Mouse (Mus musculus) heart, embryonic 10.5 days (tissue): Measurements from ENCODE around the gene Dmrt1. TPM values are rescaled to one million over a fixed set of nuclear protein-coding genes. Genes with fewer than 3 reads are reported as not detected.
A peak's percentile ranks its signal among the peaks of the same experiment; 100 is the strongest.
"Not testable (repeated sequence)": the region's sequence is repeated elsewhere in the genome, so short reads cannot be mapped to it uniquely, and the experiment has no call there.

Source experiments
- DNase-seq: peaks from one replicate; pipeline ENCODE4 v3.0.0-alpha.2; 2017; ENCODE audit warnings: low spot score
- H3K27ac ChIP-seq: fragments of 300-500 bp; sonication (generic); 2 replicates; pipeline ENCODE4 v1.5.1; 2016; ENCODE audit warnings: mild to moderate bottlenecking
- H3K27me3 ChIP-seq: fragments of 300-500 bp; sonication (generic); 2 replicates; pipeline ENCODE4 v1.6.1; 2016; ENCODE audit warnings: mild to moderate bottlenecking; ENCODE audit not compliant: poor library complexity, insufficient read depth, severe bottlenecking
- H3K36me3 ChIP-seq: fragments of 300-500 bp; sonication (generic); 2 replicates; pipeline ENCODE4 v1.6.1; 2016; ENCODE audit warnings: mild to moderate bottlenecking, moderate library complexity
- H3K4me1 ChIP-seq: fragments of 300-500 bp; sonication (generic); 2 replicates; pipeline ENCODE4 v1.6.1; 2016; ENCODE audit warnings: mild to moderate bottlenecking
- H3K4me3 ChIP-seq: fragments of 300-500 bp; sonication (generic); 2 replicates; pipeline ENCODE4 v1.5.1; 2016; ENCODE audit warnings: mild to moderate bottlenecking, moderate library complexity
- H3K9me3 ChIP-seq: fragments of 300-500 bp; sonication (generic); 2 replicates; pipeline ENCODE4 v1.6.1; 2016; ENCODE audit warnings: mild to moderate bottlenecking, moderate library complexity
- WGBS: fragments of 180-500 bp; shearing (Covaris S2); methylation state at CpG from one replicate; pipeline ENCODE4 v1.1.7; 2016; 5-methylcytosine and 5-hydroxymethylcytosine counted together
- polyA plus RNA-seq: library from polyadenylated mRNA; unstranded; fragments of >200 nt; fragmentation: Nextera tagmentation; extraction: Ambion mirVana; gene quantifications from 2 replicates; pipeline ENCODE4 v1.2.1, GENCODE M21; 2016

Gene Dmrt1
- polyA plus RNA-seq, result not detected in 2 replicates

DNA sequence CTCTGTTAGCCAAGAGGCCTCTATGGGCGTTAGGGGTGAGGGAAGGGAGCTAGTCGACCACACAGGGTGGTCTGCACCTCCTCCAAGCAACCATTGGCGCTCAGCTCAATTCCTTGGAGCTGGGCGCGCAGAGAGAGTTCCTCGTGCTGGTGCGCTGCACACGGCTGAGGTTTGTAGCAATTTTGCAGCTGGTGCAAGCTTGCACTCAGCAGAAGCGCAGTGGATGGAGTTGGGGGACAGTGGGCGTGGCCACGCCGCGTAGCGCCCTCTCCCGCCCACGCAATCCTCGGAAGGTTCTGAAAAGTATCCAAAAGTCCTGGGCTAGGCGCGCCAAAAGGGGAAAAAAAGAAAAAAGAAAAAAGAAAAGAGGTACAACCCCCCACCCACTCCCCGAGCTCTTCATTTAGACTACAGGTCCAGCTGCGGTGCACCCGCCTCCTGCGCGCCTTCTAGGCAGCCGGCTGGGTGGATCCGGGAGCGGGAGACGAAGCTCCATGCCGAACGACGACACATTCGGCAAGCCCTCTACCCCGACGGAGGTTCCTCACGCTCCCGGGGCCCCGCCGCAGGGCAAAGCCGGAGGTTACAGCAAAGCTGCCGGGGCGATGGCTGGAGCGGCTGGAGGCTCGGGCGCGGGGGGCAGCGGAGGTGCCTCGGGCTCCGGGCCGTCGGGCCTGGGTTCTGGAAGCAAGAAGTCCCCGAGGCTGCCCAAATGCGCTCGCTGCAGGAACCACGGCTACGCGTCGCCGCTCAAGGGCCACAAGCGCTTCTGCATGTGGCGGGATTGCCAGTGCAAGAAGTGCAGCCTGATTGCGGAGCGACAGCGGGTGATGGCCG, at the start of gene Dmrt1:
TSS of gene Dmrt1 (plus strand) at position 259 of the 837 bp plus-strand sequence.
- Histone ChIP-seq H3K4me1 (peaks cover 22% of the 10 kb centered on the region), H3K4me3 (peak within 1 kb of the TSS; percentile 56), H3K27ac (peak within 1 kb of the TSS; percentile 31; the same call in 1 of the 2 replicates), H3K9me3 (no peaks in the 10 kb centered on the region), H3K36me3 (no peaks in the 10 kb centered on the region), H3K27me3 (peaks cover 81% of the 10 kb centered on the region)
- DNase-seq, result no peak
- WGBS, result under 1% methylated on average over 64 of the region's 64 CpGs

DNA sequence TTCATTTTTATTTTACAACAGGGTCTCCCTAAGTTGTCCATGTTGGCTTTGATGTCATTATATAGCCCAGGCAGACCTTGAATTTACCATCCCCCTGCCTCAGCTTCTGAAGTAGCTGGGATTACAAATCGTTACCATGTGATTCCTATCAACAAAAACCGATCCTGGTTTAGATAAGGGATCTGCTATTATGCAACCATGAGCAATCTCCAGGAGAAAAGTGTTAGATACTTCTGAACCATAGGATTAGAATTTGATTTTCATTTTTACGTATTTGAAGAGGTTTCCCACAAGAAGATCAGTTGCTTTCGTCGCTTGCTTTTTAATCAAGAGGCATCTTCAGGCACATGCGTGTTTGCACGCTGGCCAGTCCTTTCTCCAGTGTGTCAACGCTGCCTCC, 44.7 kb upstream of the Dmrt1 start:
- H3K4me1 ChIP-seq, result no peaks in the 10 kb centered on the region
- H3K36me3 ChIP-seq, result no peaks in the 10 kb centered on the region
- DNase-seq, result no peak
- no peak overlapping the region for H3K4me3 ChIP-seq
- H3K27me3 ChIP-seq, result no peaks in the 10 kb centered on the region
- H3K9me3 ChIP-seq, result no peaks in the 10 kb centered on the region
- 88% methylated on average over 8 of the region's 8 CpGs for WGBS
- no peak overlapping the region for H3K27ac ChIP-seq

GRCm38 (mm10) chr19:25461553-25462320, 43.7 kb upstream of the Dmrt1 start:
- no peaks in the 10 kb centered on the region for H3K4me1 ChIP-seq
- WGBS, result 83% methylated on average over 20 of the region's 20 CpGs
- H3K36me3 ChIP-seq, result no peaks in the 10 kb centered on the region
- DNase-seq, result no peak
- no peaks in the 10 kb centered on the region for H3K9me3 ChIP-seq
- H3K4me3 ChIP-seq, result no peak overlapping the region
- H3K27me3 ChIP-seq, result no peaks in the 10 kb centered on the region
- no peak overlapping the region for H3K27ac ChIP-seq

GRCm38 (mm10) chr19:25475806-25476205, 29.6 kb upstream of the Dmrt1 start:
- WGBS, result 58% methylated on average over 4 of the region's 4 CpGs
- not testable (repeated sequence) for H3K27me3 ChIP-seq, H3K9me3 ChIP-seq, H3K36me3 ChIP-seq, H3K4me1 ChIP-seq, DNase-seq, H3K4me3 ChIP-seq, H3K27ac ChIP-seq

DNA sequence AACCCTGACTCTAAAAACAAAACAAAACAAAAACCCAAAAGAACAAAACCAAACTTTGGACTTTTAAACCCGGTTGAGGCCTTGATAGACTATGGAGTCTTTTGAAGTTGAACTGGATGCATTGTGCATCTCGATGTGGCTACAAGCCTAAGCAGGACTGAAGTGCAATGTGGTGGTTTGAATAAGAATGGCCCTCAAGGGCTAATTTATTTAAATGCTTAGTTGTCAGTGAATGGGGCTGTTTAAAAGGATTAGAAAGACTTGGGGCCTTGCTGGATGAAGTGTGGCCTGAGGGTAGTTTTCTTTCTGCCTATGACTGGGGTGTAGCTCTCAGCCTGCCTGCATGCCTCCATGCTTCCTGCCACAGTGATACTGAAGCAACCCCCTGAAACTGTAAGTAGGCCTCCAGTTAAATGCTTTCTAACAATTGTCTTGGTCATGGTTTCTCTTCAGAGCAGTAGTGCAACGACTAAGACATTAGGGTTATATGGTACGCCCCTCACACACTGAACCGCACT, 26.2 kb upstream of the Dmrt1 start:
- Histone ChIP-seq H3K27ac (no peak overlapping the region), H3K4me3 (no peak overlapping the region), H3K27me3 (no peaks in the 10 kb centered on the region), H3K4me1 (no peaks in the 10 kb centered on the region), H3K9me3 (peaks cover 3% of the 10 kb centered on the region; the same call in 1 of the 2 replicates), H3K36me3 (no peaks in the 10 kb centered on the region)
- DNase-seq, result no peak
- 87% methylated on average over 5 of the region's 5 CpGs for WGBS

GRCm38 (mm10) chr19:25480820-25481219, 24.6 kb upstream of the Dmrt1 start:
- H3K36me3 ChIP-seq, result no peaks in the 10 kb centered on the region
- no peak for DNase-seq
- H3K9me3 ChIP-seq, result peaks cover 3% of the 10 kb centered on the region; the same call in 1 of the 2 replicates
- 85% methylated on average over 6 of the region's 6 CpGs for WGBS
- H3K4me3 ChIP-seq, result no peak overlapping the region
- H3K27ac ChIP-seq, result no peak overlapping the region
- peaks cover 3% of the 10 kb centered on the region; the same call in 1 of the 2 replicates for H3K27me3 ChIP-seq
- H3K4me1 ChIP-seq, result no peaks in the 10 kb centered on the region

GRCm38 (mm10) chr19:25486561-25486960, 18.9 kb upstream of the Dmrt1 start:
- H3K4me3 ChIP-seq, result peak overlapping the region; percentile 45
- 11% methylated on average over 14 of the region's 14 CpGs for WGBS

DNA sequence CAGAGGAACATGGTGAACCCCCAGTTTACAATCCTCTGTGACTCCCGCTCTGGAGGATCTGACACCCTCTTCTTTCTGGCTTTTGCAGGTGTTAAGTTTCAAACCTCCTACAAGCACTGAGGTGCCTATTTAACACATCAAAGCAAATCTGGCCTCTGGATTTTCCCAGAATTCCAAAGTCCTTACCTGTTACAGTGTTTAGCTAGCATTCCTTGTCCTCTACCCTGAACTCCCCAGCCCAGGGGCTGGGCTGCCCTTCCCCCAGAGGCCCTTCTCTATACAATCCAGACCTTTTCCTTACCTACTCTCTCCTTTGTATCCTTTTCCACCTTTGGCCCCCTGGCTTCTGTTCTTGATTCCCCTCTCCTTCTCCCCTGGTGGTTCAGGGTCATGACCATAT, 18.1 kb upstream of the Dmrt1 start:
- no peak overlapping the region for H3K4me3 ChIP-seq
- peaks cover 39% of the 10 kb centered on the region for H3K27me3 ChIP-seq
- no peaks in the 10 kb centered on the region for H3K9me3 ChIP-seq
- H3K36me3 ChIP-seq, result no peaks in the 10 kb centered on the region
- 51% methylated on average over 1 of the region's 1 CpGs for WGBS
- no peak for DNase-seq
- peaks cover 8% of the 10 kb centered on the region for H3K4me1 ChIP-seq
- H3K27ac ChIP-seq, result no peak overlapping the region

More at GRCm38 (mm10) chr19:25486561-25486960, 18.9 kb upstream of the Dmrt1 start:
- Histone ChIP-seq H3K27me3 (peaks cover 39% of the 10 kb centered on the region), H3K4me1 (peaks cover 8% of the 10 kb centered on the region), H3K36me3 (no peaks in the 10 kb centered on the region), H3K9me3 (no peaks in the 10 kb centered on the region), H3K27ac (peak overlapping the region; percentile 26; the same call in 1 of the 2 replicates)
- DNase-seq, result no peak

DNA sequence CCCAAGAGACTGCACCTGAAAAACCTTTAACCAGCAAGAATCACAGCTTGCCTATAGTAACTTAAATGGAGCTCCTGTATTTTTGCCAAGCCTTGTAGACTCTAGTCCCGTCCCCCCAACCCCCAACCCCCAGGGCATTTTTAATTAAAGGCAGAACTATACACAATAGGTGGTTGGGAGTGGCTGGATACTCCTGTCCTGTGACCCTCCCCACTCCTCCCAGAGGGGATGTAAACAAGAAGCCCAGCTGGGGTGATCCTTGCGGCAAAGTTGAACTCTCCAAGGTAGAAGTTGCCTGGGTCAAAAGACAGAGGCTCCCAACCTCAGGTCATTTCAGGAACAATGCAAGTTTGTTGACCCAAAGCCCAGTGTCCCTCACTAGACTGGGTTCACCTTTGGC, 16.9 kb upstream of the Dmrt1 start:
- H3K9me3 ChIP-seq, result no peaks in the 10 kb centered on the region
- H3K27ac ChIP-seq, result no peak overlapping the region
- no peak overlapping the region for H3K4me3 ChIP-seq
- no peaks in the 10 kb centered on the region for H3K36me3 ChIP-seq
- 22% methylated on average over 2 of the region's 2 CpGs for WGBS
- peaks cover 39% of the 10 kb centered on the region for H3K27me3 ChIP-seq
- peaks cover 8% of the 10 kb centered on the region for H3K4me1 ChIP-seq
- DNase-seq, result no peak

DNA sequence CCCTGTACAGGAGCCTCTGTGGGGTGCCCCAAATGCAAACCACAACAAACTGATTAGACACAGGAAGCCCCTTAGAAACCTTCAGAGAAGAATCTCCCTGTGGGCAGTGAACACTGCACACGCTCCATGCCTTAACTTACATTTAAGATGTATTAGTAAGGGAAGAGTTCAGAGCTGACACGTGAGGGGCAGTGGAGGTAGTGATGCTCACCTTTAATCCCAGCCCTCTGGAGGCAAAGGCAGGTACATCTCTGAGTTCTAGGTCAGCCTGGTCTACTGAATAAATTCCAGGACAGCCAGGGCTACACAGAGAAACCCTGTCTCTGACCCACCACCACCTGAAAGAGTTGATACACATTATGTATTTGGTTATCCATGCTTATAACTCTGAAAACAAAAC, 15.9 kb upstream of the Dmrt1 start:
- no peak for DNase-seq
- Histone ChIP-seq H3K9me3 (no peaks in the 10 kb centered on the region), H3K27ac (no peak overlapping the region), H3K36me3 (no peaks in the 10 kb centered on the region), H3K27me3 (peaks cover 39% of the 10 kb centered on the region), H3K4me3 (no peak overlapping the region), H3K4me1 (peaks cover 8% of the 10 kb centered on the region)
- WGBS, result 48% methylated on average over 2 of the region's 2 CpGs

DNA sequence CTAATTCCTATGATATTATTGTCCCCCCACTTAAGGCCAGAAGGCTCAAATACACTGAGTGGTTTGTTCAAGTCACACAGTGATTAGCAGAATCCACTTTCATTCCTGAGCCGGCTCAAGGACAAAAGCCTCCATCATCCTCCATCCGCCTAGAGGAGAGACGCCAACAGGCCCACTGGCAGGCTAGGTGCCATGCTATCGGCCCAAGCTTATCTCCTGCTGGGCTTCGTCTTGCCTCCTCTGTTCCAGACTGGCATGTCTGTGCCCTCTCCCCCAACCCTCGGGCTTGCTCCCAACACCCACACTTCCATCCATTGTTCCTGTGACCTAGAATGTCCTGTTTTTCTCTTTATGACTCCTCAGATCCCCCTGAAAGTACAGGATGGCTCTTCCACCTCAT, 8.0 kb upstream of the Dmrt1 start:
- Histone ChIP-seq H3K36me3 (no peaks in the 10 kb centered on the region), H3K27ac (no peak overlapping the region), H3K4me1 (0 out of 2 replicates have a peak, but pooled peaks cover 8% of the 10 kb centered on the region), H3K27me3 (peaks cover under 1% of the 10 kb centered on the region), H3K9me3 (no peaks in the 10 kb centered on the region), H3K4me3 (no peak overlapping the region)
- WGBS, result 34% methylated on average over 6 of the region's 6 CpGs
- DNase-seq, result no peak

DNA sequence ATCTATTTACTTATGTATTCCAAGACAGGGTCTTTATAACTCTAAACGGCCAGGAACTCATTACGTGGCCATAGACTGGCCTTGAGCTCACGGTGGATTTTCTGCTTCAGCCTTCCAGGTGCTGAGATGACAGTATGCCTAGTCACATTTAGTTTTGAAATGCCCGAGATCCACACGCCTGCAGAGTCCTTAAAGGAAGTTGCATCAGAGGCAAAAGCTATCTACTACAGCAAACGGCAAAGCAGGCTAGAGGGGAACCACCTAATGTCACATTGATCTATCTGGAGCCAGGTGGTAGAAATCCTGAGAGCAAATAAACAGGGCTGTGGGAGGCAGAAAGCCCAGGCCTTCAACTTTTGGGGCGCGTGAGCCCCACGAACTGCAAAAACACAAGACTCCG, 540 bp upstream of the Dmrt1 start:
- Histone ChIP-seq H3K4me1 (peaks cover 22% of the 10 kb centered on the region), H3K27ac (no peak overlapping the region), H3K27me3 (peaks cover 74% of the 10 kb centered on the region), H3K36me3 (no peaks in the 10 kb centered on the region), H3K9me3 (no peaks in the 10 kb centered on the region), H3K4me3 (no peak overlapping the region)
- WGBS, result 29% methylated on average over 10 of the region's 10 CpGs
- DNase-seq, result no peak

DNA sequence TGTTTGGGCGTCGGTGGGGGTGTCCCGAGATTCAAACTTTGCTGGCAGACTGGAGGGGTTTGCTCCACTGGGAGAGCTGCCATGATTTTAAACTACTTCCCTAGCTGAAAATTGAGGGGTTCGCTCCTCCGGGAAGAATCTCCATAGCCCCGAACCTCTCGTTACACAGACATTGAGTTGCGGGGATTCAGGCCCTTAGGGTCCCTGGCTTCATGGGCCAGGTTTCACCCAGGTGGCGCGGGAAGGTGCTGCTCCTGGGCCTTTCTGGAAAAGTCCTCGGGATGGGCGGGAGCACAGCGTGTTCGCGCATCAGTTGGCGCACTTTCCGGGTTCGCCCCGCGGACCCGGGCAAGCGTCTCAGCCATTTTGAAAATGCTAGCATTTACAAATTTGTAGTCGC, 1.2 kb downstream of the Dmrt1 start:
- Histone ChIP-seq H3K4me3 (peak overlapping the region; percentile 56), H3K27me3 (peaks cover 88% of the 10 kb centered on the region), H3K9me3 (no peaks in the 10 kb centered on the region), H3K27ac (no peak overlapping the region), H3K36me3 (no peaks in the 10 kb centered on the region), H3K4me1 (peaks cover 22% of the 10 kb centered on the region)
- DNase-seq, result no peak
- 2% methylated on average over 23 of the region's 23 CpGs for WGBS
